Mouse (Mus musculus): ENCODE data around the gene Sit1.

DNA sequence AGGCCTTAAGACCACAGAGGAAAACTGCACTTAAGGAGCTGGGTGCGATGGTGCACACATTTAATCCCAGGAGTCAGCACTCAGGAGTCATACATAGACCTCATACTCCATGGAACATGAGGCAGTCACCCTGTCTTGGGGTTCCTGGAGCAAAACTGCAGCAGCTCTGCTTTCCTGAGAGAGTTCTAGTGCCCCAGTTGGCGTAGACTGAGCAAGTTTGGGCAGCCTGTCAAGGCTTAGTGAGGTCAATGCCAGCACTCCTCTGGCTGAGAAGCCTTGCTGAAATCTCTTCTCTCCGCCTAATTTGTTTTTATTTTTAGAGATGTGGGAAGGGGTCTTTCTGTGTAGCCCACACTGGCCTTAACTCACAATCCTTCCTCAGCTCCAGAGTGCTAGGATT is 35.0 kb downstream of the Sit1 start:
- TF ChIP-seq CTCF (conservative IDR thresholded peaks at IDR 0.05; ENCODE audit: low read length): no peak
- TF ChIP-seq NANOG (IDR thresholded peaks at IDR 0.05; ENCODE audit: borderline replicate concordance, low read length): no peak
- TF ChIP-seq POU5F1 (IDR thresholded peaks at IDR 0.05; ENCODE audit: borderline replicate concordance, low read length): no peak
